ENCODE assay signal across 7 mouse cellular contexts in the genomic region with DNA sequence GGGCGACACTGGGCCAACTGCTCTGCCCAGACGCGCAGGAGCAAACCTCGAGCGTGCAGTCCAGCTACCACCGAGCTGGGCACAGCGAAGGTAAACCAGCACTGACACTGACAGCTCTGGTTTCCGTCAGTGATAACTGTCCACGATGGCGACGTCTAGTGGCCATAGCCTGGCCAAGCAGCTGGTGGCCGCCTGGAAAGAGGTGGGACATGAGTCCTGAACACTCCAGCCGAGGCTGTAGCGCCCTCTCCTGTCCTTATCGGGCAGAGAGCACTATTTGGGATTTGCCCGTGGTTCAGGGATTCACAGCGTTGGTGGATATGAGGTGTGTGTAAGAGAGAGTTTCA. TPM values are rescaled to one million over a fixed set of nuclear protein-coding genes. Genes with fewer than 3 reads are reported as not detected.
DNase-seq lines count a peak whose midpoint lies in the region; ATAC-seq and TF ChIP-seq lines count a peak whose summit lies in the region.

No protein-coding gene starts in this region.

- DNase-seq in adrenal gland, postnatal 10 days, result peak; percentile 97
- peak; percentile 97 for DNase-seq in embryonic facial prominence, embryonic 11.5 days (ENCODE audit: low spot score)
- DNase-seq in heart, adult 11 months, result peak; percentile 99
- DNase-seq in kidney, adult 18-20 months, result peak; percentile 99
- peak; percentile 99 for DNase-seq in limb, embryonic 11.5 days (ENCODE audit: low spot score)

- peak; percentile 100 for TF ChIP-seq CTCF in small intestine, adult 2 months (IDR thresholded peaks at IDR 0.05; ENCODE audit: extremely low read depth, insufficient read length, insufficient replicate concordance, low read depth, low read length)

- peak; percentile 16 for ATAC-seq in embryonic facial prominence, embryonic 11.5 days (replicated peaks; ENCODE audit: insufficient number of reproducible peaks, low FRiP score, low TSS enrichment, low read depth)
- 0 out of 2 replicates have a peak, but pooled peaks have one; percentile 2 for ATAC-seq in limb, embryonic 11.5 days (ENCODE audit: insufficient number of reproducible peaks, low FRiP score, low TSS enrichment, low read depth)
- peak; percentile 47 for ATAC-seq in midbrain, embryonic 13.5 days

- peaks cover 19% of the 10 kb centered on the region for H3K4me1 ChIP-seq in embryonic facial prominence, embryonic 11.5 days (ENCODE audit: control insufficient read depth, insufficient read depth, low read length)
- peaks cover 50% of the 10 kb centered on the region for H3K4me1 ChIP-seq in limb, embryonic 11.5 days (ENCODE audit: control insufficient read depth, insufficient read depth, low read length)
- H3K4me1 ChIP-seq in midbrain, embryonic 13.5 days (replicated peaks), result peaks cover 64% of the 10 kb centered on the region
- H3K4me1 ChIP-seq in small intestine, adult 2 months (ENCODE audit: control insufficient read depth, insufficient read depth, insufficient read length, low read length), result peaks cover 51% of the 10 kb centered on the region

- H3K27ac ChIP-seq in embryonic facial prominence, embryonic 11.5 days (replicated peaks; ENCODE audit: low read depth, low read length), result no peak overlapping the region; the same call in 1 of the 2 replicates
- no peak overlapping the region for H3K27ac ChIP-seq in limb, embryonic 11.5 days (replicated peaks; ENCODE audit: low read depth, low read length)
- peak overlapping the region; percentile 88 for H3K27ac ChIP-seq in midbrain, embryonic 13.5 days
- peak overlapping the region; percentile 58 for H3K27ac ChIP-seq in small intestine, adult 2 months (ENCODE audit: insufficient read depth, low read depth, low read length)

- no peaks in the 10 kb centered on the region for H3K36me3 ChIP-seq in embryonic facial prominence, embryonic 11.5 days (replicated peaks; ENCODE audit: control insufficient read depth, insufficient read depth, low read depth, low read length)
- H3K36me3 ChIP-seq in limb, embryonic 11.5 days (ENCODE audit: control insufficient read depth, insufficient read depth, low read length), result peaks cover 3% of the 10 kb centered on the region; the same call in 1 of the 2 replicates
- H3K36me3 ChIP-seq in midbrain, embryonic 13.5 days, result peaks cover 3% of the 10 kb centered on the region
- H3K36me3 ChIP-seq in small intestine, adult 2 months (ENCODE audit: control insufficient read depth, insufficient read depth, low read length), result peaks cover 4% of the 10 kb centered on the region

- H3K4me3 ChIP-seq in embryonic facial prominence, embryonic 11.5 days (ENCODE audit: low read depth, low read length), result peak overlapping the region; percentile 32
- peak overlapping the region; percentile 34 for H3K4me3 ChIP-seq in limb, embryonic 11.5 days (ENCODE audit: low read depth, low read length)
- peak overlapping the region; percentile 46 for H3K4me3 ChIP-seq in midbrain, embryonic 13.5 days (replicated peaks)
- H3K4me3 ChIP-seq in small intestine, adult 2 months (ENCODE audit: low read depth, low read length), result peak overlapping the region; percentile 55

- H3K27me3 ChIP-seq in embryonic facial prominence, embryonic 11.5 days (ENCODE audit: control insufficient read depth, insufficient read depth, low read length), result no peaks in the 10 kb centered on the region
- H3K27me3 ChIP-seq in limb, embryonic 11.5 days (ENCODE audit: control insufficient read depth, insufficient read depth, low read length), result no peaks in the 10 kb centered on the region
- peaks cover 4% of the 10 kb centered on the region; the same call in 1 of the 2 replicates for H3K27me3 ChIP-seq in midbrain, embryonic 13.5 days
- H3K27me3 ChIP-seq in small intestine, adult 2 months (ENCODE audit: control insufficient read depth, insufficient read depth, low read length), result no peaks in the 10 kb centered on the region

- under 1% methylated on average over 17 of the region's 17 CpGs for WGBS in embryonic facial prominence, embryonic 11.5 days
- WGBS in limb, embryonic 11.5 days, result under 1% methylated on average over 17 of the region's 17 CpGs
- WGBS in midbrain, embryonic 13.5 days, result 0% methylated on average over 17 of the region's 17 CpGs
- under 1% methylated on average over 17 of the region's 17 CpGs for WGBS in small intestine, adult 2 months

- H3K9me3 ChIP-seq in embryonic facial prominence, embryonic 11.5 days (replicated peaks; ENCODE audit: control insufficient read depth, low read length), result no peaks in the 10 kb centered on the region
- no peaks in the 10 kb centered on the region for H3K9me3 ChIP-seq in limb, embryonic 11.5 days (ENCODE audit: control insufficient read depth, low read length)
- no peaks in the 10 kb centered on the region for H3K9me3 ChIP-seq in midbrain, embryonic 13.5 days

- H3K9ac ChIP-seq in embryonic facial prominence, embryonic 11.5 days (replicated peaks; ENCODE audit: low read length), result no peak overlapping the region; the same call in 1 of the 2 replicates
- peak overlapping the region; percentile 32; the same call in 1 of the 2 replicates for H3K9ac ChIP-seq in limb, embryonic 11.5 days (ENCODE audit: low read length)
- peak overlapping the region; percentile 73 for H3K9ac ChIP-seq in midbrain, embryonic 13.5 days (replicated peaks)

- peak overlapping the region; percentile 87 for H3K4me2 ChIP-seq in embryonic facial prominence, embryonic 11.5 days (ENCODE audit: low read depth, low read length)
- peak overlapping the region; percentile 83 for H3K4me2 ChIP-seq in limb, embryonic 11.5 days (ENCODE audit: low read depth, severe bottlenecking)
- H3K4me2 ChIP-seq in midbrain, embryonic 13.5 days (replicated peaks), result peak overlapping the region; percentile 79

- TF ChIP-seq POLR2A in small intestine, adult 2 months (IDR thresholded peaks at IDR 0.05; ENCODE audit: low read depth, low read length), result peak; percentile 70

RNA-seq across cellular contexts. Expression of gene Cirbp, which starts 0.8 kb away (rescaled TPM):
- 100 to 1,000 TPM; 102 to 168 TPM for total RNA-seq in adrenal gland, postnatal 10 days (2021)
- 74.0 and 77.8 TPM in 2 replicates for polyA plus RNA-seq in embryonic facial prominence, embryonic 11.5 days (2014; fragmentation: Nextera tagmentation; extraction: Ambion mirVana)
- 67.9 and 68.1 TPM in 2 replicates for polyA plus RNA-seq in limb, embryonic 11.5 days (2014; fragmentation: Nextera tagmentation; extraction: Ambion mirVana)
- 354 and 412 TPM in 2 replicates for polyA plus RNA-seq in midbrain, embryonic 13.5 days (2015; fragmentation: Nextera tagmentation; extraction: Ambion mirVana)
- 18.5 and 48.0 TPM in 2 replicates for polyA plus RNA-seq in small intestine, adult 2 months (2012; rRNA removed)

RNA-seq across cellular contexts. Expression of gene 1600002K03Rik, which starts 7.8 kb away (rescaled TPM):
- total RNA-seq in adrenal gland, postnatal 10 days (2021), result 1 to 10 TPM; 6.4 to 7.7 TPM
- polyA plus RNA-seq in embryonic facial prominence, embryonic 11.5 days (2014; fragmentation: Nextera tagmentation; extraction: Ambion mirVana), result 6.0 and 6.8 TPM in 2 replicates
- polyA plus RNA-seq in limb, embryonic 11.5 days (2014; fragmentation: Nextera tagmentation; extraction: Ambion mirVana), result 5.9 and 7.2 TPM in 2 replicates
- 11.9 and 14.5 TPM in 2 replicates for polyA plus RNA-seq in midbrain, embryonic 13.5 days (2015; fragmentation: Nextera tagmentation; extraction: Ambion mirVana)
- 6.8 and 9.0 TPM in 2 replicates for polyA plus RNA-seq in small intestine, adult 2 months (2012; rRNA removed)

RNA-seq across cellular contexts. Expression of gene Efna2, which starts 14.3 kb away (rescaled TPM):
- 1 to 10 TPM; 3.3 to 4.5 TPM for total RNA-seq in adrenal gland, postnatal 10 days (2021)
- 34.6 and 42.3 TPM in 2 replicates for polyA plus RNA-seq in embryonic facial prominence, embryonic 11.5 days (2014; fragmentation: Nextera tagmentation; extraction: Ambion mirVana)
- polyA plus RNA-seq in limb, embryonic 11.5 days (2014; fragmentation: Nextera tagmentation; extraction: Ambion mirVana), result 51.3 and 54.8 TPM in 2 replicates
- 34.5 and 41.3 TPM in 2 replicates for polyA plus RNA-seq in midbrain, embryonic 13.5 days (2015; fragmentation: Nextera tagmentation; extraction: Ambion mirVana)
- polyA plus RNA-seq in small intestine, adult 2 months (2012; rRNA removed), result 1.5 and 1.8 TPM in 2 replicates

RNA-seq across cellular contexts. Expression of gene Midn, which starts 16.9 kb away (rescaled TPM):
- total RNA-seq in adrenal gland, postnatal 10 days (2021), result 100 to 1,000 TPM; 106 to 127 TPM
- 60.3 and 62.1 TPM in 2 replicates for polyA plus RNA-seq in embryonic facial prominence, embryonic 11.5 days (2014; fragmentation: Nextera tagmentation; extraction: Ambion mirVana)
- polyA plus RNA-seq in limb, embryonic 11.5 days (2014; fragmentation: Nextera tagmentation; extraction: Ambion mirVana), result 59.3 and 60.9 TPM in 2 replicates
- 35.9 and 40.6 TPM in 2 replicates for polyA plus RNA-seq in midbrain, embryonic 13.5 days (2015; fragmentation: Nextera tagmentation; extraction: Ambion mirVana)
- polyA plus RNA-seq in small intestine, adult 2 months (2012; rRNA removed), result 151 and 372 TPM in 2 replicates

RNA-seq across cellular contexts. Expression of gene Cbarp, which starts 24.3 kb away (rescaled TPM):
- 10 to 100 TPM; 41.6 to 65.6 TPM for total RNA-seq in adrenal gland, postnatal 10 days (2021)
- polyA plus RNA-seq in embryonic facial prominence, embryonic 11.5 days (2014; fragmentation: Nextera tagmentation; extraction: Ambion mirVana), result 6.8 and 9.0 TPM in 2 replicates
- polyA plus RNA-seq in limb, embryonic 11.5 days (2014; fragmentation: Nextera tagmentation; extraction: Ambion mirVana), result 4.7 and 6.5 TPM in 2 replicates
- 40.6 and 45.3 TPM in 2 replicates for polyA plus RNA-seq in midbrain, embryonic 13.5 days (2015; fragmentation: Nextera tagmentation; extraction: Ambion mirVana)
- polyA plus RNA-seq in small intestine, adult 2 months (2012; rRNA removed), result 3.7 and 6.6 TPM in 2 replicates

Comparison
In these comparisons a context has a peak if more than half of its experiments do, and no peak if none do; other contexts are left out.
1. H3K27ac ChIP-seq: peak in midbrain, embryonic 13.5 days (single experiment) and small intestine, adult 2 months (single experiment); none in embryonic facial prominence, embryonic 11.5 days (single experiment) and limb, embryonic 11.5 days (single experiment).
2. RNA of gene Efna2, which starts 14.3 kb away (polyA plus RNA-seq): 51.3 to 54.8 TPM in limb, embryonic 11.5 days, 34.6 to 42.3 TPM in embryonic facial prominence, embryonic 11.5 days and 34.5 to 41.3 TPM in midbrain, embryonic 13.5 days; 1.5 to 1.8 TPM in small intestine, adult 2 months; every median in the first group is over 10 times any median in the second.
3. Peak in every context shown above with its lines, with median percentiles within 50 percentile points of each other: DNase-seq, ATAC-seq, H3K4me2 ChIP-seq and H3K4me3 ChIP-seq.